Mouse (Mus musculus) thymus, postnatal 4 days (tissue): ENCODE data around the gene Zcchc12.
A peak's percentile ranks its signal among the peaks of the same experiment; 100 is the strongest.

Experiments
- DNase-seq: peaks from one replicate; pipeline ENCODE4 v3.0.0; 2021

Zcchc12 gene

GRCm38 (mm10) chrX:36195736-36196525, at the start of gene Zcchc12:
Zcchc12 (plus strand) TSS chrX:36195904.
- DNase-seq, result peak; percentile 66

- DNase-seq, result no peak
Observed at GRCm38 (mm10) chrX:36146746-36147145, 49.0 kb upstream of the Zcchc12 start.

- DNase-seq, result no peak
Observed at GRCm38 (mm10) chrX:36150100-36150499, 45.6 kb upstream of the Zcchc12 start.

- DNase-seq, result no peak
Observed at GRCm38 (mm10) chrX:36156677-36157076, 39.0 kb upstream of the Zcchc12 start.

- DNase-seq, result no peak
Observed at GRCm38 (mm10) chrX:36161567-36161966, 34.1 kb upstream of the Zcchc12 start.

- peak; percentile 78 for DNase-seq
Observed at GRCm38 (mm10) chrX:36183625-36184024, 12.1 kb upstream of the Zcchc12 start.

- DNase-seq, result no peak
Observed at GRCm38 (mm10) chrX:36186036-36186435, 9.7 kb upstream of the Zcchc12 start.

GRCm38 (mm10) chrX:36186443-36186842, 9.3 kb upstream of the Zcchc12 start:
- no peak for DNase-seq

- DNase-seq, result no peak
Observed at GRCm38 (mm10) chrX:36193951-36194350, 1.8 kb upstream of the Zcchc12 start.

GRCm38 (mm10) chrX:36209554-36209953, 13.8 kb downstream of the Zcchc12 start:
- DNase-seq, result no peak

- DNase-seq, result no peak
Observed at GRCm38 (mm10) chrX:36211216-36211615, 15.5 kb downstream of the Zcchc12 start.

GRCm38 (mm10) chrX:36221366-36221765, 25.7 kb downstream of the Zcchc12 start:
- DNase-seq, result peak; percentile 40

GRCm38 (mm10) chrX:36225777-36226176, 30.1 kb downstream of the Zcchc12 start:
- DNase-seq, result peak; percentile 88

GRCm38 (mm10) chrX:36226577-36226976, 30.9 kb downstream of the Zcchc12 start:
- DNase-seq, result peak; percentile 59

- no peak for DNase-seq
Observed at GRCm38 (mm10) chrX:36228861-36229260, 33.2 kb downstream of the Zcchc12 start.

- no peak for DNase-seq
Observed at GRCm38 (mm10) chrX:36229273-36229672, 33.6 kb downstream of the Zcchc12 start.

- no peak for DNase-seq
Observed at GRCm38 (mm10) chrX:36235652-36236051, 39.9 kb downstream of the Zcchc12 start.
